Mouse (Mus musculus): ENCODE data around the gene Meis3.
A peak's percentile ranks its signal among the peaks of the same experiment; 100 is the strongest.

Meis3 gene

GRCm38 (mm10) chr7:16174597-16175541 lies at the start of gene Meis3:
Meis3 (plus strand) TSS chr7:16175090.
- peak; percentile 23 to 32 for DNase-seq (ENCODE audit: low spot score in 2 of 2)

- no peak for DNase-seq (ENCODE audit: low spot score in 2 of 2)
These were observed 49.1 kb upstream of the Meis3 start for GRCm38 (mm10) chr7:16125829-16126228.

DNA sequence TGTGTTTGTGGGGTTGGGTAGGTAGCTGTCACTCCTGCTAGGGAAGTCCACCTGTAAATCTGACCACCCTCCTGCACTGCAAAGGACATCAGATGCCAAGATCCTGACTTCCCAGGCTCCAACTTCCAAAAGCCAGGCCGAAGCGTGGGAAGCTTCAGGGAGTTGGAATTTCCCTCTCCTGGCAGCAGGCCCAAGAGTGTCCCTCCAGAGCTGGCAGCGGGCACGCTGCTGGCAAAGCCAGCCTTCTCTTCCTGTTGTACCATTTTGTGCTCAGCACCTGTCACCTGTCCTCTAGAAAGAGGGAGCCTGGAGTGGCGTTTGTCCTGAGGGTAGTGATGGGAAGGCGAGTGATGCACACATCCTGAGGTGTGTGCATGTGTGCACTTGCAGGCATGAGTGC lies 46.5 kb upstream of the Meis3 start:
- DNase-seq (ENCODE audit: low spot score in 2 of 2) = no peak

DNA sequence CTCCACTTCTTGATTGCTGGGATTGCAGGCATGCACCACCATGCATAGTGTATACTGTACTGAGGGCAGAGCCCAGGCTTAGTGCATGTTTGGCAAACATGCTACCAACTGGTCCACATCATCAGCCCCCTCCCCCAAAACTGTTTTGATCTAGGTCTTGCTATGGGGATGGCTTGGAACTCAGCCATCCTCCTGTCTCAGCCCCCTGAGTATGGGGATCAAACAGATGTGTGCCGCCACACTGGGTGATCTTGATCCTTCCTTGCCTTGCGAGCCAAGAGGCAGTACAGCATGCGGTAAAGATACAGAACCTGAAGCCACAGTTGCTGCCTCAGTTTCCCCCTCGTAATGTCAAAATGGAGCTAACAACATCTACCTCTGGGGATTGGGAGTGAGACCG lies 46.0 kb upstream of the Meis3 start:
- no peak for DNase-seq (ENCODE audit: low spot score in 2 of 2)

DNA sequence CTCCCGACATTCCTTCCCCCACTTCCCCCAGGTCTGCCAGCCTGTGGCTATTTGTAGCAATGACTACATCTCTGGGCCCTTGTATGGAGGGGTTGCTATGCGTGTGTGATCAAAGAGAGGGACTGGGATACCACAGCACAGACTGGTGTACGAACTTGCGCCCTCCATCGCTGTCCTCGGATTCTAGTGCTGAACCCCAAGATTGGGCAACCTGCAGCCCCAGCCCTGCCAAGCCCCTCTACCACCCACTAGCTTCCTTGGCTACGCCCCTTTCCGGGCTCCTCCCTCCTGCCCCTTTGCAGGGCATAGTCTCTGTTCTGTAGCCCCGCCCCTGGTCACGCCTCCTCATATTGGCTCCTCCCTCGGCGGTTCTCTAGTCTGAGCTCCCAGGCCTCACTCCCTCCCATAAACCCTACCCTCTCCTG lies 45.5 kb upstream of the Meis3 start, which contains the start of gene Slc8a2:
Gene Slc8a2, plus strand, starts transcription at position 406 of the 425 bp plus-strand sequence.
- peak; percentile 50 to 52 for DNase-seq (ENCODE audit: low spot score in 2 of 2)

GRCm38 (mm10) chr7:16129846-16130691 lies 44.8 kb upstream of the Meis3 start:
- no peak for DNase-seq (ENCODE audit: low spot score in 2 of 2)

DNA sequence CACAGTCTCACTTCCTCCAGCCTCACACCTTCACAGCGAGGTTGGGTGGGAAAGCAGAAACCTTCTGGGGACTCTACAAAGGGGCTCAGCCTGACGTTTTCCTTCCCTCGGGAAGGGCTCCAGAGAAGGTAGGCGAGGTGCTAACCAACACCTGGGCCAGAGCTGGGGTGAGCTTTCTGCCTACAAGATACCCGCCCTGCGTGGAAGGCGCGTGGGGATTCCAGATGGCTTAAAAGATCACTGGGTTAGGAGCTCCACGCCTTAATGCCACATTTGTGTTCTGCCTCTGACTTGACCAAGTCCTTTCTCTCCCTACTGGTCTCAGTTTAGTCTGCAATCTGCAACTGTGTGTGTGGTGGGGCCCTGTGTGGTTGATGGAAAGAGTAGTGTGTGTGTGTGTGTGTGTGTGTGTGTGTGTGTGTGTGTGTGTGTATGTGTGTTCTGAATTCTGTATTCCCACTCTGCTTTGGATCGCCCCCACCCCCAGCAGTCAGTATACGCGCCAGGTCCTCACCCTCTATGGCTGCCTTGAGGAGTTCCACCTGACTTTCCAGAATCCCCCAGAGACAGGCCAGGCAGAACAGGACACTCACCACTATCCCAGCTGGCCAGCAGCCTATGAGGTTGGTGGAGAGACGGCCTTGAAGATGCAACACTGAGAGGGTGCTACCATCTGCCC lies 43.8 kb upstream of the Meis3 start:
- DNase-seq (ENCODE audit: low spot score in 2 of 2) = no peak

DNA sequence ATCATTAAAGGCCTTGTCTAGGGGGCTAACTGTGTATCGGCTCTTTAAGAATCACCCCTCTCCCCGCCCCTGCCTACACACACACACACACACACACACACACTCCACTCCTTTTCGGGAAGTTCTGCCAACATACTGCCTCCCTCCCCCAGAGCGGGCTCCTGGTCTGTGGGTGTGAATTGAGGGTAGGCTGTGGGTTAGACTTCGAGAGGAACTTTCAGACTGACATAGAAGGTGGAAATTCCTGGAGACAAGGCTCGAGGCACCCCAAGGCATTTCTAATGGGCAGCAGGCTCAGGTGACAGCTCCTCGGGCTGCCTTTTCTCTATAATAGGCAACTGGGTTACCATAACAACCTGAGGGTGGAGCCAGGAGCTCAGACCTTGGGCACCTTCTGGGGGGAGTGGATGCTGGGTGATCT lies 42.7 kb upstream of the Meis3 start:
- no peak for DNase-seq (ENCODE audit: low spot score in 2 of 2)

- no peak for DNase-seq (ENCODE audit: low spot score in 2 of 2)
These were observed 42.0 kb upstream of the Meis3 start for GRCm38 (mm10) chr7:16132926-16133325.

DNA sequence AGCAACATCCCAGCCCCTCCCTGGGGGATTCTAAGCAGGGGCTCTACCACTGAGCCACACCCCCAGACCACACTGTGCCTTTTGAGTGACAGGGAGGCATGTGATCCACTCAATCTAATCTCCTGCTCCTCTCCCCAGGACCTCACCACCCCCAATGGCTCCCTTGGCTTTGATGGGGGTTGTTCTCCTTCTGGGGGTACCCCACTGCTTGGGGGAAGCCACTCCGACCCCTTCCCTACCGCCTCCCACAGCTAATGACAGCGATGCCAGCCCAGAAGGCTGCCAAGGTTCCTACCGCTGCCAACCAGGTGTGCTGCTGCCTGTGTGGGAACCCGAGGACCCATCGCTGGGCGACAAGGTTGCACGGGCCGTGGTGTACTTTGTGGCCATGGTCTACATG lies 41.2 kb upstream of the Meis3 start:
- no peak for DNase-seq (ENCODE audit: low spot score in 2 of 2)

DNA sequence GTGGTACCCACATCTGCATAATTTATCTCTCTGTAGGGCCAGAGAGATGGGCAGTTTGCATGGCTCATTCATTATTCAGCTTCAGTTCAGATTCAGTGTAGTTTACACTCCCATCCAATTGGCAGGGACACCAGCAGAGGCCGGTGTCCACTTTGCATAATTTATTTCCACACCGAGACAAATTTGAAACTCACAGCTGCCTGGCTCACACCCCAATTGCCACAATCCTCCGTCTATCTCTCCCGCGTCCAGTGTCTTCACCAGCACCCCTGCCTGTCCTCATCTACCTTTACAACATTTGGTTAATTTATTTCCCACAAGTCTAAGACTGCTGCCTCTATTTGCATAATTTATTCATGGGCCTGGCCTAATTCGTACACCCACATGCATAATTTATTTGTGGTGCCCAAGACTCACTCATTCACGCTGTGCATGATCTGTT lies 39.9 kb upstream of the Meis3 start:
- DNase-seq (ENCODE audit: low spot score in 2 of 2) = no peak

GRCm38 (mm10) chr7:16146489-16147410 lies 28.1 kb upstream of the Meis3 start:
- DNase-seq (ENCODE audit: low spot score in 2 of 2) = no peak

DNA sequence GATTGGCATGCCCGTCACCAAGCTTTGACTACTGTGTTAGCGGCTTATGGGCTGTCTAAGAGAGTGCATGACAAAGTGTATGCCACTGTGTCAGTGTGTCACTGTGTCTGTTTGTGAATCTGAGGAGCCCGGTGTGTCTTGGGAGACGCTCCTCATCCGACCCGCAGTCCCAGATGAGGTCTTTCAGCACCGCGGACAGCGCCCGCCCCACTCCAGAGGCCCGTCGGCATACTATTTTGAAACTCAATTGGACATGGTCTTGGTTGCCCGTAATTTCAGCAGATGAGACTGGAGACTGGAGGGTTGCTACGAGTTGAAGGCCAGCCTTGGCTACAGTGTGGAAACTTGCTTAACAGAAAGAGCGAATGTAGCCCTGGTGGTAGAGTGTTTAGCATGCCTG lies 27.2 kb upstream of the Meis3 start:
- no peak for DNase-seq (ENCODE audit: low spot score in 2 of 2)

DNA sequence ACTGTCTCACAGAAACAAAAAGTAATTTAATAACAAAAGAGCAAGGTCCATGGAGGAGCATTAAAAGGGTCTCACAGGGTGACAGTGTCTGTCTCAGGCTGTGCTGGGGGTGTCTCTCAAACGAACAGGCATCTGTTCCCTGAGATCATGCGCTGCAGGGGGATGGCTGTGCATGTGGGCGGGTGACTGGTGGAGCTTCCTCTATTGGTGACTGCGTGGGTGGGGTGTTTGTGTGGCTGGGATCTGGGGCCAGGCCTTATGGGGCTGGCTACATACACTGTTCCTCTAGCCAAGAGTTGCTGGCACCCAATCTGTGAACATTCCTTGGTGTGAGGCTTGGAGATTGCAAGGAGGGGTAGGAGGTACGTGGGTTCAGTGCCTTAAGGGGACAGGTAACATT lies 25.6 kb upstream of the Meis3 start:
- DNase-seq (ENCODE audit: low spot score in 2 of 2) = no peak

- no peak for DNase-seq (ENCODE audit: low spot score in 2 of 2)
These were observed 24.4 kb upstream of the Meis3 start for GRCm38 (mm10) chr7:16150191-16151145.

- peak in 1 of 2 experiments; percentile 26 for DNase-seq (ENCODE audit: low spot score in 2 of 2)
These were observed 21.4 kb upstream of the Meis3 start for GRCm38 (mm10) chr7:16153522-16153921.

DNA sequence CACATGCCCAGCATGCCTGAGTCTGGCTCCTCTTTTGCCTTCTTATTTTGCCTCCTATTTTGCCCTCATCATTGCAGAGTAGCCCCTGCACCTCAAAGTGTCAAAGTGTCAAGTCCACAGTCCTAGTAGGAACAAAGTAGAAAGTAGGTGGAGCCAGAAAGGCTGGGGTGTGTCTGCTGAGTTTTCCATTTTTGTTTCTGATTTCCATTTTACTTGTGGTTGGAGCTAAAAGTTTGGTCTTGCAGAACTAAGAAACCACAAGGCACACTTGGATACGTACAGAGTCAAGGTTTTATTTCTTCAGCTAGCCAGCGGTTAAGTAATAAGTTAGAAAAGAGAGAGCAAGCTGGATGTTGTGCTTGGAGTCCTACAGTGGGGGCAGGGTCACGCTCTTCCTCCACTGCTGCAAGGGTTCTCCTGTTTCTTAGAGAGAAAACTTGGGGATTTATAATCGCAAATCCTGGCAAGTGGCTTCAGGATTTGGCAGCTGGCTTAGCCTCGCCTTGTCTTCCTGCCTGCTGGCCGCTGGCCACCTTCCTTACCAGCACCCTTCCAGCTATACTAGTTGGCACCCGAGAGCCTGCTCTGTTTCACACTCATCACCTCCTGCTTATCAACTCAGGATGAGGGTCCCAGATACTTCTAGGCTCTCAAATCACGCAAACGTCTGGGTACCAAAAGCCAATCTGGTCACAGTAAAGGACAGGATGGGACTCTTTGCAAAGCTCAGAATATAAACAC lies 19.6 kb upstream of the Meis3 start:
- no peak for DNase-seq (ENCODE audit: low spot score in 2 of 2)

DNA sequence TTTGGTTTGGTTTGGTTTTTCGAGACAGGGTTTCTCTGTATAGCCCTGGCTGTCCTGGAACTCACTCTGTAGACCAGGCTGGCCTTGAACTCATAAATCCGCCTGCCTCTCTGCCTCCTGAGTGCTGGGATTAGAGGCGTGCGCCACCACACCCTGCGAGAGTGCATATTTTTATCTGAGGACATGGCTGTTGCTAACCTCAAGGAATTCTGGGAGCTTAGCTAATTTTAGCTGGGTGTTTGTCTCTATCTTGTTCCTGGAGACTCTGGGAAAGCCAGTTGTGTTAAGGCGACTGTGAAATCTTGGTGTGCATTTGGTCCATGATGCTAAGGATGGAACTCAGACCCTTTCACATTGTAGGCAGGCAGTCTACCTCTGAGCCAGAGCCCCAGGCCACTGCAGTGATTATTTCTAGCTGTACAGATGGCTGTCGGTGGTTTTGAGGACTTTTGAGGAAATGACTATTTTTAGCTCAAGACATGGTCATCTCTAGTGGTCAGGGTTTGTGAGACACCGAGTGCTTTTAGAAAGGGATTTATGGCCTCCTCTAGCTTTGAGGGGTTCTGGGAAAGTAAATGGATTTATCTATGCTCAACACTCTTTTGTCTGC lies 18.7 kb upstream of the Meis3 start:
- no peak for DNase-seq (ENCODE audit: low spot score in 2 of 2)
